Mouse (Mus musculus) neural tube, embryonic 14.5 days (tissue): ENCODE results near the gene Dusp19. TPM values are rescaled to one million over a fixed set of nuclear protein-coding genes. Genes with fewer than 3 reads are reported as not detected.

Source experiments
- ATAC-seq: fragments of 200-750 bp; cut with Nextera tagmentation; 2 replicates; pipeline ENCODE4 v1.8.0; 2017; ENCODE audit warnings: low read depth, mild to moderate bottlenecking, moderate TSS enrichment, moderate library complexity
- H3K27ac ChIP-seq: fragments of 300-500 bp; sonication (generic); 2 replicates; pipeline ENCODE4 v1.5.1; 2014; ENCODE audit warnings: low read depth, mild to moderate bottlenecking, control low read depth, low read length, moderate library complexity, mixed read lengths
- H3K27me3 ChIP-seq: fragments of 300-500 bp; sonication (generic); 2 replicates; pipeline ENCODE4 v1.6.1; 2014; ENCODE audit warnings: low read length; ENCODE audit not compliant: control insufficient read depth, insufficient read depth
- H3K36me3 ChIP-seq: fragments of 300-500 bp; sonication (generic); 2 replicates; pipeline ENCODE4 v1.6.1; 2014; ENCODE audit warnings: low read length, mixed read lengths; ENCODE audit not compliant: control insufficient read depth, insufficient read depth
- H3K4me1 ChIP-seq: fragments of 300-500 bp; sonication (generic); 2 replicates; pipeline ENCODE4 v1.6.1; 2014; ENCODE audit warnings: low read length; ENCODE audit not compliant: control insufficient read depth, insufficient read depth
- H3K4me2 ChIP-seq: fragments of 300-500 bp; sonication (generic); 2 replicates; pipeline ENCODE4 v1.6.1; 2014; ENCODE audit warnings: mild to moderate bottlenecking, low read depth, low read length, control low read depth
- H3K4me3 ChIP-seq: fragments of 300-500 bp; sonication (generic); 2 replicates; pipeline ENCODE4 v1.5.1; 2014; ENCODE audit warnings: low read depth, low read length, control low read depth, mixed read lengths
- H3K9ac ChIP-seq: fragments of 300-500 bp; sonication (generic); replicated peaks from 2 replicates; pipeline ENCODE4 v1.6.1; 2014; ENCODE audit warnings: low read depth, mild to moderate bottlenecking, control low read depth, low read length, mixed read lengths
- H3K9me3 ChIP-seq: fragments of 300-500 bp; sonication (generic); 2 replicates; pipeline ENCODE4 v1.6.1; 2016; ENCODE audit warnings: low read length; ENCODE audit not compliant: control insufficient read depth
- WGBS: fragments of 180-500 bp; shearing (Covaris S2); extraction: QIAGEN DNeasy Blood & Tissue Kit; methylation state at CpG from one replicate; pipeline ENCODE4 v1.1.7; 2014; 5-methylcytosine and 5-hydroxymethylcytosine counted together
- microRNA counts: library from miRNA; unstranded; fragments of <30 nt; microRNA quantifications from one replicate; lab custom pipeline; 2016
- microRNA-seq: library from miRNA; unstranded; fragments of <30 nt; microRNA quantifications from one replicate; pipeline ENCODE4, GENCODE M21; 2016
- polyA plus RNA-seq: library from polyadenylated mRNA; unstranded; fragments of >200 nt; fragmentation: Nextera tagmentation; extraction: Ambion mirVana; gene quantifications from 2 replicates; pipeline ENCODE4 v1.2.1, GENCODE M21; 2014

Gene Dusp19
- polyA plus RNA-seq, 1 experiment from 2014 or later = 20.6 TPM

DNA sequence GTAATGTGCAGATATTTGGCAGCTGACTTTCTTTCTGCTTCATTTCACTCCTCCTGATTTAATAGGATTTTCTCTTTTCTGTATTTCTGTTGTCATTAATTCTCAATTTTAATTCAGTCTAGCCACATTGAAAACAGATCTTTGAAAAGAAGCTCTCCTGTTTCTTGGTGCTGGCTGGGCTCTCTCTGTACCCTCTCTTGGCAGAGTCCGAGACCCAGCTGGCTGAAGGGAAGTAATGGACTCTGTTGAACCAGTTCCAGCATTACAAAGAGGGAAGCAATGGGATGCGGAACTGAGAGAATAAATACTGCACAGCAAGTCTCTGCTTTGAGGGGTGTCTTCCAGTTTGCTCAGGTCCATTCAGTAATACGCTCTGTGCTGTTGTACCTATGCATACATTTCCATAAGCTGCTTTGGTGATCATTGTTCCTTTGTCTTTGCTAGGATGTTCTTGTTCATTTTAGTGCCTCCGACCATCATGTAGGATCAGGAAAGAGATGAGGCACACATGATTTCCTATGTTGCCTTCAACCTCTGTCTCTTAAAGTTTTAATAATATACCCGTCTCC, 50.6 kb downstream of the Dusp19 start:
- ATAC-seq = 0 out of 2 replicates have a peak, but pooled peaks have one; percentile 49
- H3K36me3 ChIP-seq = no peaks in the 10 kb centered on the region
- no peaks in the 10 kb centered on the region for H3K27me3 ChIP-seq
- no peaks in the 10 kb centered on the region for H3K4me1 ChIP-seq
- H3K9ac ChIP-seq = no peak overlapping the region
- H3K27ac ChIP-seq = no peak overlapping the region
- WGBS = 75% methylated on average over 5 of the region's 5 CpGs
- H3K4me2 ChIP-seq = no peak overlapping the region
- H3K4me3 ChIP-seq = no peak overlapping the region
- H3K9me3 ChIP-seq = no peaks in the 10 kb centered on the region

DNA sequence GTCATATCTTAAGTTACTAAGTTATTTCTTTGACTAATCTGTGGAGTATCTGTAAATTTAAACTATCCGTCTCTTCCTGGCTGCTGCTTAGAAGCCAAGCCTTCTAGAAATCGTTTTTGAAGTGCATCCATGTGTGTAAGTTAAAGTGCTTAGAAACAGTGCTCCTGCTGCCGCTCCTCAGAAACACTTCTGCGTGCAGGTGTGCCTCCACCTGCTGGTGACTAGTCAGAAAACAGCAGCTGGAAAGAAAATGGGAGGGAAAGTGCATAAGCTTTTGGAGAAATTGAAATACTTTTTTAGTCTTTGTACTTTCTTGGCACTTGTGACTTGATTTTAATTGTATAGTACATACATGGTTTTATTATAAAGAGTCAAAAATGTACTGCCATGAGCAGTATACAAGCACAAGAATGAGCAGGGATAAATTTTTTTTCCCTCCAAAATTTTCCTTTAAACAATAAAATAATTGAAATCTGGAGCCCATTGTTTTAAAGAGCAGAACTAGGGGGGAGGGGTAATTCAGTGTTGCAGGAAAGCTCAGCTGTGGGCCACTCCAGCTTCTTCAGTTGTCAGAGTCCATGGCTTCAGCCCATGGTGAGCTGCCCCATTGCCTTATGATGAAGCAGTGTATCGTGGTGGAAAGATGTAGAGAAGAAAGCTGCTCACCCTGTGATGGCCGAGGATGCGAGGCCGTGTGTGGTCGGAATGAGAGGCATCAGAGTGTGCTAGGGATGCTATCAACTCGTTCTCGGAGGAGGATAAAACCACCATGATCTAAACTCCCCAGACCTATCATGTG, 53.2 kb downstream of the Dusp19 start:
- no peak overlapping the region for H3K9ac ChIP-seq
- 75% methylated on average over 11 of the region's 11 CpGs for WGBS
- H3K27me3 ChIP-seq = no peaks in the 10 kb centered on the region
- H3K4me2 ChIP-seq = no peak overlapping the region
- no peaks in the 10 kb centered on the region for H3K4me1 ChIP-seq
- H3K36me3 ChIP-seq = no peaks in the 10 kb centered on the region
- H3K4me3 ChIP-seq = no peak overlapping the region
- no peaks in the 10 kb centered on the region for H3K9me3 ChIP-seq
- ATAC-seq = no peak
- H3K27ac ChIP-seq = no peak overlapping the region

DNA sequence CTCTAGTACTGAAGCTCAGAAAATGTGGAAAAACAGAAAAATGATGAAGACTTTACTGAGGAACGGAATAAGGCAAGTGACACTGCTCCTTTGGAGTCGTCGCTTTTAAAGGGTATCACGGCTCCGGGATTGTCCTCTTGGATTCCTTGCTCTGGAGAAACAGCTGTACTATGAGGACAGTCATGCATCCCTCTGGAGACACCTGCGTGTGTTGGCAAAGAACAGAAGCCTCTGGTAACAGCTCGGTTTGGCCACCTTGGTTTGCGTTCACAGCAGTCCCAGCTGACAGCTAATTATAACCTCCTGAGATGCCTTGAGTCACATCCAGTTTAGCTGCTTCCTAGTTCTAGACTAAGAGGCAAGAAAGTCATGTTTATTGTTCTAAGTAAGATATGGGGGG, 62.0 kb downstream of the Dusp19 start:
- no peak overlapping the region for H3K9ac ChIP-seq
- ATAC-seq = no peak
- H3K36me3 ChIP-seq = no peaks in the 10 kb centered on the region
- no peak overlapping the region for H3K4me3 ChIP-seq
- H3K4me1 ChIP-seq = no peaks in the 10 kb centered on the region
- no peak overlapping the region for H3K27ac ChIP-seq
- H3K9me3 ChIP-seq = no peaks in the 10 kb centered on the region
- no peak overlapping the region for H3K4me2 ChIP-seq
- no peaks in the 10 kb centered on the region for H3K27me3 ChIP-seq
- WGBS = 96% methylated on average over 8 of the region's 8 CpGs

MicroRNAs within 50 kb of the gene (microRNA counts, 519-probe panel; counts per million panel counts)
- not detected for microRNA mmu-miR-684 (lab: Ali Mortazavi, UCI)

Small RNA genes lying within 50 kb of the gene (microRNA-seq; reads per million reads assigned to microRNA genes)
- not detected for gene Mir684-1

Other genes with a start within 250 kb of the Dusp19 start
- 33.9 and 41.7 TPM in 2 replicates for gene Frzb, start 169.4 kb upstream of the Dusp19 start, polyA plus RNA-seq
- 95.0 and 101 TPM in 2 replicates for gene Nckap1, start 35.7 kb upstream of the Dusp19 start, polyA plus RNA-seq
- 57.1 and 58.7 TPM in 2 replicates for gene Nup35, start 191 bp downstream of the Dusp19 start, polyA plus RNA-seq